In the genomic region with DNA sequence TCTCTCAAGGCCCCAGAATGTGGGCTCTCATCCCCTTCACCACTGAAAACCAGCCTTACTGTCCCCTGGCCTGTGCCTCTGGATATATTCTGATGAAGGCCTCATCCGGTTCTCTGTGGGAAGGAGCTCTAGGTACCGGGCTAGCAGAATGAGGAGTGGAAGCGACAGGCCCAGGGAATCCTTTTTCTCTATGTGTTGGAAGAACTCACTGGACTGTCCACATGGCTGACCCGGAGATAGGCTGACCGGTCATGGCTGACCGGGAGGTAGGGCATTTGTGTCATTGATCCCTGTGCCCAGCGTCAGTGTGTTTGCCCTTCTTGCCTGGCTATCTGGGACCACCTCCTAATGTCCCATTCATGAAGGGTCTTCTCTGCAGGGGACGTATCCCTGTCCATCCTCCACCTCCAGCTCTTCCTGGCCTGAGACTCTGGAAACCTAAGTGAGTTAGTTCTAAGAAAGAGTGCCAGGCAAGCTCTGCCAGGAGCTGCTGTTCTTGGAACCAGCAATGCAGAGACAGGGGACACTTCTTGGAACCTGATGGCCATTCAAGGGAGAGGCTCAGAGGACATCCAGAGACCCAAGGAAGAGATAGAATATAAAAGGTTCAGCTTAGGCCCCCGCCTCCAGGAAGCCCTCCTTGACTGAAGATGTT, we compare ENCODE assay signal across 14 mouse cellular contexts. TPM values are rescaled to one million over a fixed set of nuclear protein-coding genes. Genes with fewer than 3 reads are reported as not detected.
DNase-seq lines count a peak whose midpoint lies in the region; ATAC-seq and TF ChIP-seq lines count a peak whose summit lies in the region.
"Had no signal": no experiment of that assay in that cellular context is flagged by ENCODE, and none has a peak within 500 bp of the region (broad histone marks: within the 10 kb centered on the region; RNA-seq: fewer than 3 reads in every experiment).

No protein-coding gene starts in this region.

- 0 out of 2 replicates have a peak, but pooled peaks have one; percentile 12 for ATAC-seq in lung, embryonic 15.5 days (ENCODE audit: borderline replicate concordance, extremely low read depth, low FRiP score, low TSS enrichment)
- no peak for ATAC-seq in inflammation-experienced regulatory T-cells, adult 6 months
- ATAC-seq: CD4-positive, CD25-positive, alpha-beta regulatory T cell, adult 4 months had no signal

- H3K9ac ChIP-seq in heart, adult 2 months (ENCODE audit: low read depth, low read length), result peak overlapping the region; percentile 27
- H3K9ac ChIP-seq in lung, embryonic 15.5 days, result no peak overlapping the region
- H3K9ac ChIP-seq: embryonic facial prominence, embryonic 13.5 days had no signal

- H3K79me2 ChIP-seq in heart, adult 2 months (replicated peaks; ENCODE audit: control insufficient read depth, insufficient read depth, low read length), result no peaks in the 10 kb centered on the region

- H3K9me3 ChIP-seq in lung, embryonic 15.5 days, result no peaks in the 10 kb centered on the region
- H3K9me3 ChIP-seq: embryonic facial prominence, embryonic 13.5 days; hindbrain, embryonic 10.5 days had no signal

- TF ChIP-seq POLR2A in heart, adult 2 months (IDR thresholded peaks at IDR 0.05; ENCODE audit: insufficient read depth, low read depth, low read length), result no peak
- no peak for TF ChIP-seq POLR2A in kidney, adult 2 months (IDR thresholded peaks at IDR 0.05; ENCODE audit: low read depth, low read length)
- TF ChIP-seq POLR2A in olfactory bulb, adult 2 months (IDR thresholded peaks at IDR 0.05; ENCODE audit: insufficient read depth, low read depth, low read length), result no peak

- intact Hi-C loops in heart, adult 2 months (cut with DNase I), result loop anchor here (2.0 kb wide), 1 partner anchor 14 kb away; no protein-coding TSS in a partner anchor
- intact Hi-C loops in left cerebral cortex, adult 2 months (cut with DNase I), result no loop called here

- WGBS in heart, adult 2 months, result 68% methylated on average over 9 of the region's 9 CpGs
- WGBS in lung, embryonic 15.5 days, result 81% methylated on average over 9 of the region's 9 CpGs
- 45% methylated on average over 9 of the region's 9 CpGs for WGBS in kidney, adult 2 months
- 84% methylated on average over 9 of the region's 9 CpGs for WGBS in olfactory bulb, adult 2 months

- no peaks in the 10 kb centered on the region for H3K36me3 ChIP-seq in heart, adult 2 months (ENCODE audit: control insufficient read depth, insufficient read depth, low read length)
- H3K36me3 ChIP-seq in lung, embryonic 15.5 days, result no peaks in the 10 kb centered on the region
- no peaks in the 10 kb centered on the region for H3K36me3 ChIP-seq in kidney, adult 2 months (ENCODE audit: control insufficient read depth, insufficient read depth, low read length)
- H3K36me3 ChIP-seq: embryonic facial prominence, embryonic 13.5 days; hindbrain, embryonic 10.5 days had no signal

- TF ChIP-seq EP300 in heart, adult 2 months (IDR thresholded peaks at IDR 0.05; ENCODE audit: insufficient read depth, low read depth, low read length), result no peak

- H3K27ac ChIP-seq in heart, adult 2 months, result peak overlapping the region; percentile 75
- peak overlapping the region; percentile 81 for H3K27ac ChIP-seq in lung, embryonic 15.5 days
- H3K27ac ChIP-seq in kidney, adult 2 months (ENCODE audit: insufficient read depth, low read depth, low read length), result peak overlapping the region; percentile 84
- H3K27ac ChIP-seq in olfactory bulb, adult 2 months (ENCODE audit: insufficient read depth, low read depth, low read length), result peak overlapping the region; percentile 89
- no peak overlapping the region; the same call in 1 of the 2 replicates for H3K27ac ChIP-seq in left cerebral cortex, adult 2 months
- H3K27ac ChIP-seq: hindbrain, embryonic 10.5 days had no signal

- no peak for TF ChIP-seq CTCF in heart, adult 2 months (IDR thresholded peaks at IDR 0.05)
- no peak for TF ChIP-seq CTCF in kidney, adult 2 months (conservative IDR thresholded peaks at IDR 0.05; ENCODE audit: insufficient read depth, insufficient read length, low read depth, low read length)
- no peak for TF ChIP-seq CTCF in olfactory bulb, adult 2 months (IDR thresholded peaks at IDR 0.05; ENCODE audit: insufficient read depth, low read depth, low read length)
- TF ChIP-seq CTCF in left cerebral cortex, adult 2 months (IDR thresholded peaks at IDR 0.05), result no peak

- H3K4me2 ChIP-seq in lung, embryonic 15.5 days, result no peak overlapping the region
- H3K4me2 ChIP-seq: embryonic facial prominence, embryonic 13.5 days had no signal

- no peaks in the 10 kb centered on the region for H3K27me3 ChIP-seq in heart, adult 2 months (ENCODE audit: control insufficient read depth, insufficient read depth, low read length)
- H3K27me3 ChIP-seq in lung, embryonic 15.5 days, result no peaks in the 10 kb centered on the region
- H3K27me3 ChIP-seq in kidney, adult 2 months (replicated peaks; ENCODE audit: control insufficient read depth, insufficient read depth, low read length), result no peaks in the 10 kb centered on the region
- H3K27me3 ChIP-seq: embryonic facial prominence, embryonic 13.5 days had no signal

- no peak overlapping the region for H3K4me3 ChIP-seq in heart, adult 2 months
- H3K4me3 ChIP-seq in lung, embryonic 15.5 days, result no peak overlapping the region
- no peak overlapping the region for H3K4me3 ChIP-seq in kidney, adult 2 months (ENCODE audit: insufficient read depth, low read depth, low read length)
- H3K4me3 ChIP-seq in olfactory bulb, adult 2 months (ENCODE audit: insufficient read depth, low read depth, low read length), result no peak overlapping the region
- H3K4me3 ChIP-seq in left cerebral cortex, adult 2 months, result no peak overlapping the region
- H3K4me3 ChIP-seq: embryonic facial prominence, embryonic 13.5 days; hindbrain, embryonic 10.5 days had no signal

- no peak for DNase-seq in heart, adult 2 months
- no peak for DNase-seq in heart, adult 18-20 months
- DNase-seq in lung, adult 18-20 months, result no peak
- peak; percentile 90 for DNase-seq in kidney, adult 2 months
- DNase-seq in left cerebral cortex, adult 2 months (ENCODE audit: extremely low spot score in 1 of 2, low spot score in 2 of 2), result no peak
- DNase-seq: cerebellum, adult 11-12 months; right cerebral cortex, postnatal 4 days; thymus, postnatal 14 days had no signal

- peaks cover 31% of the 10 kb centered on the region for H3K4me1 ChIP-seq in heart, adult 2 months (ENCODE audit: control insufficient read depth, insufficient read depth, low read length)
- H3K4me1 ChIP-seq in lung, embryonic 15.5 days, result peaks cover 36% of the 10 kb centered on the region
- H3K4me1 ChIP-seq in kidney, adult 2 months (ENCODE audit: control insufficient read depth, insufficient read depth, low read length), result peaks cover 52% of the 10 kb centered on the region
- H3K4me1 ChIP-seq in olfactory bulb, adult 2 months (ENCODE audit: control insufficient read depth, insufficient read depth, low read length), result peaks cover 46% of the 10 kb centered on the region

RNA-seq across cellular contexts. Expression of a gene that starts 12.6 kb away (rescaled TPM):
- 100 to 1,000 TPM; 151 to 167 TPM for total RNA-seq in heart, adult 2 months (2021)
- 89.8 and 118 TPM in 2 replicates for polyA plus RNA-seq in heart, adult 2 months (2012; rRNA removed)
- total RNA-seq in heart, adult 18-20 months (2021), result 100 to 1,000 TPM; 120 to 131 TPM
- 15.4 and 16.4 TPM in 2 replicates for polyA plus RNA-seq in lung, embryonic 15.5 days (2015; fragmentation: Nextera tagmentation; extraction: Ambion mirVana)
- polyA plus RNA-seq in kidney, adult 2 months (2012; rRNA removed), result 49.7 and 69.1 TPM in 2 replicates
- polyA plus RNA-seq in olfactory bulb, adult 2 months (2012; ENCODE audit: insufficient read depth, insufficient read length, low replicate concordance, missing spikeins), result not detected in 2 replicates
- polyA plus RNA-seq in inflammation-experienced regulatory T-cells, adult 6 months (2017; shearing (Covaris generic)), result 100 to 1,000 TPM in 2 of 3 experiments, 10 to 100 TPM in 1; 85.4 to 124 (median 100) TPM
- total RNA-seq in left cerebral cortex, adult 2 months (2021), result 10 to 100 TPM in 1 of 2 experiments, 1 to 10 TPM in 1; 9.6 to 10.7 TPM

RNA-seq across cellular contexts. Expression of a gene that starts 18.8 kb away (rescaled TPM):
- 10 to 100 TPM; 29.0 to 36.0 TPM for total RNA-seq in heart, adult 2 months (2021)
- 26.1 and 40.8 TPM in 2 replicates for polyA plus RNA-seq in heart, adult 2 months (2012; rRNA removed)
- total RNA-seq in heart, adult 18-20 months (2021), result 10 to 100 TPM; 29.4 to 30.3 TPM
- 13.3 and 17.8 TPM in 2 replicates for polyA plus RNA-seq in lung, embryonic 15.5 days (2015; fragmentation: Nextera tagmentation; extraction: Ambion mirVana)
- 24.3 and 25.7 TPM in 2 replicates for polyA plus RNA-seq in kidney, adult 2 months (2012; rRNA removed)
- not detected in 2 replicates for polyA plus RNA-seq in olfactory bulb, adult 2 months (2012; ENCODE audit: insufficient read depth, insufficient read length, low replicate concordance, missing spikeins)
- 10 to 100 TPM; 53.9 to 59.6 (median 59.2) TPM for polyA plus RNA-seq in inflammation-experienced regulatory T-cells, adult 6 months (2017; shearing (Covaris generic))
- total RNA-seq in left cerebral cortex, adult 2 months (2021), result 1 to 10 TPM; 3.4 to 3.5 TPM

RNA-seq across cellular contexts. Expression of a gene that starts 29.7 kb away (rescaled TPM):
- 10 to 100 TPM; 21.2 to 21.4 TPM for total RNA-seq in heart, adult 2 months (2021)
- polyA plus RNA-seq in heart, adult 2 months (2012; rRNA removed), result 30.3 and 37.0 TPM in 2 replicates
- 10 to 100 TPM; 20.4 to 22.7 TPM for total RNA-seq in heart, adult 18-20 months (2021)
- 9.7 and 11.4 TPM in 2 replicates for polyA plus RNA-seq in lung, embryonic 15.5 days (2015; fragmentation: Nextera tagmentation; extraction: Ambion mirVana)
- 35.0 and 42.1 TPM in 2 replicates for polyA plus RNA-seq in kidney, adult 2 months (2012; rRNA removed)
- not detected in 2 replicates for polyA plus RNA-seq in olfactory bulb, adult 2 months (2012; ENCODE audit: insufficient read depth, insufficient read length, low replicate concordance, missing spikeins)
- 10 to 100 TPM; 22.0 to 35.2 (median 29.8) TPM for polyA plus RNA-seq in inflammation-experienced regulatory T-cells, adult 6 months (2017; shearing (Covaris generic))
- total RNA-seq in left cerebral cortex, adult 2 months (2021), result 10 to 100 TPM; 18.6 to 21.5 TPM

RNA-seq across cellular contexts. Expression of a gene that starts 31.9 kb away (rescaled TPM):
- total RNA-seq in heart, adult 2 months (2021), result 1 to 10 TPM; 5.2 to 6.5 TPM
- polyA plus RNA-seq in heart, adult 2 months (2012; rRNA removed), result 4.1 and 5.0 TPM in 2 replicates
- 1 to 10 TPM; 3.5 to 5.3 TPM for total RNA-seq in heart, adult 18-20 months (2021)
- polyA plus RNA-seq in lung, embryonic 15.5 days (2015; fragmentation: Nextera tagmentation; extraction: Ambion mirVana), result 0.47 and 0.79 TPM in 2 replicates
- polyA plus RNA-seq in kidney, adult 2 months (2012; rRNA removed), result 6.1 and 7.4 TPM in 2 replicates
- not detected in 2 replicates for polyA plus RNA-seq in olfactory bulb, adult 2 months (2012; ENCODE audit: insufficient read depth, insufficient read length, low replicate concordance, missing spikeins)
- polyA plus RNA-seq in inflammation-experienced regulatory T-cells, adult 6 months (2017; shearing (Covaris generic)), result 1 to 10 TPM in 2 of 3 experiments, under 1 TPM in 1; 0.99 to 3.2 (median 1.3) TPM
- 1 to 10 TPM; 4.3 to 4.4 TPM for total RNA-seq in left cerebral cortex, adult 2 months (2021)

Comparison
In these comparisons a context has a peak if more than half of its experiments do, and no peak if none do; other contexts are left out.
1. RNA of a gene that starts 12.6 kb away (polyA plus RNA-seq): 89.8 to 118 TPM in heart, adult 2 months, 85.4 to 124 TPM in inflammation-experienced regulatory T-cells, adult 6 months, 49.7 to 69.1 TPM in kidney, adult 2 months and 15.4 to 16.4 TPM in lung, embryonic 15.5 days; not detected in olfactory bulb, adult 2 months; every median in the first group is over 10 times any median in the second.
2. RNA of a gene that starts 18.8 kb away (polyA plus RNA-seq): 53.9 to 59.6 TPM in inflammation-experienced regulatory T-cells, adult 6 months, 26.1 to 40.8 TPM in heart, adult 2 months, 24.3 to 25.7 TPM in kidney, adult 2 months and 13.3 to 17.8 TPM in lung, embryonic 15.5 days; not detected in olfactory bulb, adult 2 months; every median in the first group is over 10 times any median in the second.
3. RNA of a gene that starts 29.7 kb away (polyA plus RNA-seq): 35.0 to 42.1 TPM in kidney, adult 2 months, 30.3 to 37.0 TPM in heart, adult 2 months, 22.0 to 35.2 TPM in inflammation-experienced regulatory T-cells, adult 6 months and 9.7 to 11.4 TPM in lung, embryonic 15.5 days; not detected in olfactory bulb, adult 2 months; every median in the first group is over 10 times any median in the second.